Mouse (Mus musculus) CD4-positive, CD25-positive, alpha-beta regulatory T cell, adult 4 months (primary cell): ENCODE data around the gene Rabif. TPM values are rescaled to one million over a fixed set of nuclear protein-coding genes. Genes with fewer than 3 reads are reported as not detected.
A peak's percentile ranks its signal among the peaks of the same experiment; 100 is the strongest.

Source experiments
- ATAC-seq: one replicate; pipeline ENCODE4 v1.8.0; 2017
- polyA plus RNA-seq, 2 experiments: library from polyadenylated mRNA; unstranded; fragments of 100-300 nt; shearing (Covaris generic); gene quantifications; one replicate each; pipeline ENCODE4 v1.2.1; 2017

The Rabif gene
- polyA plus RNA-seq, 2 experiments from 2014 or later: 45.5 to 47.1 TPM

- ATAC-seq: peak; percentile 18
Observed at GRCm38 (mm10) chr1:134555871-134556670, 61.6 kb downstream of the Rabif start.

GRCm38 (mm10) chr1:134556671-134557218, 62.3 kb downstream of the Rabif start:
- ATAC-seq: peak; percentile 83

Other genes with a start within 250 kb of the Rabif start
- gene Myog, start 204.7 kb upstream of the Rabif start, polyA plus RNA-seq: not detected
- under 1 TPM in 1 of 2 experiments, not detected in 1; 0.20 TPM for gene Ppfia4, start 161.7 kb upstream of the Rabif start, polyA plus RNA-seq
- 10 to 100 TPM; 20.3 to 23.8 TPM for gene Tmem183a, start 132.7 kb upstream of the Rabif start, polyA plus RNA-seq
- not detected for gene 4933406M09Rik, start 108.7 kb upstream of the Rabif start, polyA plus RNA-seq
- 10 to 100 TPM; 20.9 to 26.2 TPM for gene Cyb5r1, start 89.1 kb upstream of the Rabif start, polyA plus RNA-seq
- gene Adipor1, start 79.3 kb upstream of the Rabif start, polyA plus RNA-seq: 10 to 100 TPM; 26.7 to 30.7 TPM
- gene Klhl12, start 39.1 kb upstream of the Rabif start, polyA plus RNA-seq: 10 to 100 TPM; 13.7 to 15.8 TPM
- not detected for gene Mgat4e, start 55.0 kb downstream of the Rabif start, polyA plus RNA-seq
- gene Kdm5b, start 65.5 kb downstream of the Rabif start, polyA plus RNA-seq: 10 to 100 TPM; 15.5 to 18.1 TPM
- under 1 TPM; 0.13 to 0.33 TPM for gene Syt2, start 152.0 kb downstream of the Rabif start, polyA plus RNA-seq